35 mouse cellular contexts compared by ENCODE assay signal in the genomic region with DNA sequence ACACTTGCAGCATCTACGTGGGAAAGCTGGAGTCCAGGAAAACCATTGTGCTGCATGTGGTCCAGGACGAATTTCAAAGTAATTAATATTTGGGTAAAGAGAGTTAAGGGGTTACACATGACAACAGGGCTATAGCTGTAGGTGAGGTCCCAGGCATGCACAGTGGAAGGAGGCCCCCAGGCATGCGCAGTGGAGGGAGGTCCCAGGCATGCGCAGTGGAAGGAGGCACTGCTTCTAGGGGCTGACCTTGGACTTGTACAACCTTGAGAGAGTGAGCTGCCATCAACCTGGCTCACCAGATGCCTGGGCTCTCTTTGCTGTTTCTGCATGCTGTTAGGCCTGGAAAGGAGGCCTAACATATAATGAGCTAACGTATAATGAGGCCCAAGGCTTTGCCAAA. TPM values are rescaled to one million over a fixed set of nuclear protein-coding genes. Genes with fewer than 3 reads are reported as not detected.
"Had no signal": no experiment of that assay in that cellular context is flagged by ENCODE, and none has a peak within 500 bp of the region (broad histone marks: within the 10 kb centered on the region; RNA-seq: fewer than 3 reads in every experiment).

No protein-coding gene starts in this region.

- H3K4me3 ChIP-seq: heart, embryonic 12.5 days; heart, embryonic 13.5 days; heart, embryonic 15.5 days; hindbrain, embryonic 10.5 days; hindbrain, embryonic 12.5 days; hindbrain, embryonic 13.5 days; hindbrain, embryonic 15.5 days; intestine, embryonic 15.5 days; kidney, embryonic 15.5 days; layer of hippocampus, adult 2 months; left cerebral cortex, adult 2 months had no signal

- H3K27ac ChIP-seq: heart, embryonic 13.5 days; heart, embryonic 15.5 days; hindbrain, embryonic 10.5 days; hindbrain, embryonic 12.5 days; hindbrain, embryonic 13.5 days; hindbrain, embryonic 14.5 days; hindbrain, embryonic 15.5 days; hindbrain, postnatal 0 days; intestine, embryonic 15.5 days; kidney, embryonic 15.5 days; kidney, postnatal 0 days; layer of hippocampus, adult 2 months; left cerebral cortex, adult 2 months had no signal

- H3K9me3 ChIP-seq: heart, embryonic 12.5 days; heart, embryonic 13.5 days; heart, embryonic 15.5 days; hindbrain, embryonic 10.5 days; hindbrain, embryonic 12.5 days; hindbrain, embryonic 13.5 days; hindbrain, embryonic 15.5 days; intestine, embryonic 15.5 days; kidney, embryonic 15.5 days had no signal

- H3K36me3 ChIP-seq: heart, embryonic 12.5 days; heart, embryonic 13.5 days; heart, embryonic 15.5 days; hindbrain, embryonic 10.5 days; hindbrain, embryonic 12.5 days; hindbrain, embryonic 13.5 days; hindbrain, embryonic 15.5 days; intestine, embryonic 15.5 days; kidney, embryonic 15.5 days had no signal

- H3K9ac ChIP-seq: heart, embryonic 12.5 days; heart, embryonic 13.5 days; heart, embryonic 15.5 days; hindbrain, embryonic 12.5 days; hindbrain, embryonic 13.5 days; hindbrain, embryonic 14.5 days; hindbrain, embryonic 15.5 days; intestine, embryonic 15.5 days; kidney, embryonic 15.5 days had no signal

- DNase-seq: heart, postnatal 10 days; heart, postnatal 14 days; heart, postnatal 36 days; heart, postnatal 4 days; kidney, adult 11 months; kidney, adult 18-20 months; kidney, adult 2 months; kidney, adult 8-10 months; kidney, adult 9 months; kidney, postnatal 10 days; kidney, postnatal 14 days; kidney, postnatal 25 days; kidney, postnatal 36 days; kidney, postnatal 4 days; layer of hippocampus, postnatal 36 days had no signal

- H3K27me3 ChIP-seq: heart, embryonic 15.5 days; hindbrain, embryonic 15.5 days; intestine, embryonic 15.5 days; kidney, embryonic 15.5 days had no signal

- H3K4me1 ChIP-seq: heart, embryonic 15.5 days; hindbrain, embryonic 12.5 days; hindbrain, embryonic 13.5 days; hindbrain, embryonic 15.5 days; kidney, embryonic 15.5 days had no signal

RNA-seq across cellular contexts. Expression of gene Jaml, which starts 18.9 kb away (rescaled TPM):
- total RNA-seq: hindbrain, postnatal 0 days; layer of hippocampus, postnatal 10 days had no signal
- polyA plus RNA-seq: hindbrain, embryonic 12.5 days; hindbrain, embryonic 14.5 days; kidney, embryonic 14.5 days had no signal

RNA-seq across cellular contexts. Expression of gene Scn2b, which starts 19.7 kb away (rescaled TPM):
- total RNA-seq: hematopoietic stem cell, adult 5-6 weeks had no signal

RNA-seq across cellular contexts. Expression of gene Scn4b, which starts 40.3 kb away (rescaled TPM):
- total RNA-seq: hematopoietic stem cell, adult 5-6 weeks had no signal
- polyA plus RNA-seq: heart, embryonic 14.5 days; inflammation-experienced regulatory T-cells, adult 6 months; intestine, embryonic 14.5 days had no signal

RNA-seq across cellular contexts. Expression of gene Mpzl2, which starts 58.3 kb away (rescaled TPM):
- polyA plus RNA-seq: inflammation-experienced regulatory T-cells, adult 6 months had no signal
